Mouse (Mus musculus) brain, embryonic 14.5 days (tissue): ENCODE data around the gene Pafah2. TPM values are rescaled to one million over a fixed set of nuclear protein-coding genes. Genes with fewer than 3 reads are reported as not detected.

ENCODE experiments used
- DNase-seq: peaks from one replicate; pipeline ENCODE4 v3.0.0-alpha.2; 2011; ENCODE audit warnings: low read depth
- CTCF ChIP-seq: fragments of 200-500 bp; IDR thresholded peaks from 2 replicates; pipeline ENCODE4 v1.5.1; 2012; ENCODE audit warnings: inconsistent platforms, mild to moderate bottlenecking, moderate library complexity, borderline replicate concordance; ENCODE audit not compliant: insufficient read depth, insufficient read length; ENCODE audit errors: extremely low read depth
- POLR2A ChIP-seq: fragments of 200-500 bp; IDR thresholded peaks from 2 replicates; pipeline ENCODE4 v1.6.1; 2012; ENCODE audit warnings: mild to moderate bottlenecking, inconsistent platforms, borderline replicate concordance; ENCODE audit not compliant: poor library complexity, insufficient read depth, insufficient read length, severe bottlenecking; ENCODE audit errors: extremely low read depth
- polyA plus RNA-seq: library from polyadenylated mRNA; depleted of rRNA; stranded (reverse); fragments of >200 nt; gene quantifications from 2 replicates; pipeline ENCODE4 v1.2.3, GENCODE M21; 2012

The Pafah2 gene
- polyA plus RNA-seq, 1 experiment = 14.6 TPM

DNA sequence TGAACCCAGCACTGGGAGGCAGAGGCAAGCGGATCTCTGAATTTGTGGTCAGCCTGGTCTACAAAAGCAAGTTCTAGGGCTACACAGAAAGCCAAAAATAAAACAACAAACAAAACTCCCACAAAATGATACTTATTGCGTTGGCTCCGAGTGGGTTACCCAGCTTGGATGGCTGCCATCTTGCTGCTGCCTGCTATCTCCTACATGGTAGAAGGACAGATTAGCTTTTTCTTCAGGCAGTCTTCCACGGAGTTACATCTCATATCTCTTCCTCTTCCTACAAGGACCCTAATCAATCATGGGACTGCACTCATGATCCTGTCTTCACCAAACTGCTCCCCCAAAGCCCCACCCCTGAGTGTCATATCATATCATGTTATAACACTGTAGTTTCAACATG, 43.8 kb downstream of the Pafah2 start:
- TF ChIP-seq POLR2A (no peak), CTCF (no peak)
- no peak for DNase-seq

DNA sequence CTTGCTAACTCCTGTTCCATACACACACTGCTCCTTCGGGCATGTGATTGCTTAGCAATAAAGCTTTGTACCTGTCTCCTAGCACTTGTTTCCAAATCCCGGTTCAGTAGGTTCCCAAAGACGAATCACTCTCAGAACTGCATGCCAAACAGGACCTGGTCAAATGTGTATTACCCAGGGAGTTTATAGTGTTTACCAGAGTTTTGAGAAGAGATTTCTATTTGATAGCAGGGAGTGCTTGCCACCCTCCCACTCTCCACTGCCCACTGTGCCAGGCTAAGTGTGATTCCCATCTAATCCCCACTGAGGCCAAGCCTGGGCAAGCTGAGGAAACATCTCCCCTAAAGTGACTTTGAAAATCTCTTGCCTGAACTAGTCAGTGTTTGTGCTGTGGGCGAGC, 46.1 kb downstream of the Pafah2 start:
- no peak for TF ChIP-seq CTCF
- no peak for TF ChIP-seq POLR2A
- no peak for DNase-seq

DNA sequence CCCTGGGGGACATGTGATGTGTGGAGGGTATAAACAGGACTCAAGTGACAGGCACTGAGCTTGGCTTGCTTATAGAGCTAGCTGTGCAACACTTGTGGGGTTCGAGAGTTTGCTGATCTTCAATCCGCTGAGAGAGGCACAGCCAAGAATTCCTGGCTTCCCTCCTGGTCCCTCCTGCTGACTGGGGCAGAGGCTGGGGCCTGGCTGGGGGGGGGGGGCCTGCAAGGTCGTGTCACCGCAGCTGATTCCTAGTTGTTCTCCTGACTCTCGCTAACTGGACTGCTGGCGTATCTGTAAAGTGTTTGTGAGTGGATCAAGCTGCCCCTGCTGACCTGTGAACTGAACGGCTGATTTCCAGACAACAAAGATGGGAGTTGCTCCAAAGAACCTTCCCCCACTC, 47.5 kb downstream of the Pafah2 start:
- TF ChIP-seq CTCF (no peak), POLR2A (no peak)
- DNase-seq = no peak

DNA sequence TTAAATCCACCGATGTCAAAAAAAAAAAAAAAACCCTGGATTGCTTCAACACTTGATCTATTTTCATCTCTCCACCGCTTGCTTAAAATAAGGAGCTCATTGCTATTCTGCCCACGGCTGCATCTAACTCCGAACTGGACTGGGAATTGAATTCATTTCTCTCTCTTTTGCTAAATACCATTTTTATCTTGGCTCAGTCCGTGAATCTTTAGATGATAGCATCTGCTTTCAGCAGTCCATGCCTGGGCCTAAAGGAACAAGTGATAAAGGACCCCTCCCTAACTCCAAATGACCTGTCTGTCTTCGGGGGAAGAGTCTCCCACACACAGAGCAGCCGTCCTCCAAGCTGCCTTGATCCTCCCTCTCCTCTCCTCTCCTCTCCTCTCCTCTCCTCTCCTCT, 48.8 kb downstream of the Pafah2 start:
- DNase-seq = peak; percentile 80
- TF ChIP-seq CTCF (no peak), POLR2A (no peak)

DNA sequence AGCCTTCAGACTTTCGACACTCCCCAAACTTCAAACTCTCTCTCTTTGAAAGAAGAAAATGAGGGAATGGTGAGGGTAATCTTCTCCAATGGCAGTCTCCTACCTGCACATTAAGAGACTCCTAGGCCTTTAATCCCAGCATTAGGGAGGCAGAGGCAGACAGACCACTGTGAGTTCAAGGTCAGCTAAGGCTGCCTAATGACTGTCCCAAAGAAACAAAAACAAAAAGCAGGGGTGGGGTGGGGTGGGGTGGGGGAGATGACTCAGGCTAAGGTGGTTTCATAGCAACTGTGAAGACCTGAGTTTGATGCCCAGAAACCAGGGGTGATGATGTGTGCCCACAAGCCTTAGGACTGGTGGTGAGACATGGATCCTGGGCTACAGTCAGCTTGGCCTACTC, 49.4 kb downstream of the Pafah2 start:
- DNase-seq = no peak
- TF ChIP-seq CTCF (no peak), POLR2A (no peak)

DNA sequence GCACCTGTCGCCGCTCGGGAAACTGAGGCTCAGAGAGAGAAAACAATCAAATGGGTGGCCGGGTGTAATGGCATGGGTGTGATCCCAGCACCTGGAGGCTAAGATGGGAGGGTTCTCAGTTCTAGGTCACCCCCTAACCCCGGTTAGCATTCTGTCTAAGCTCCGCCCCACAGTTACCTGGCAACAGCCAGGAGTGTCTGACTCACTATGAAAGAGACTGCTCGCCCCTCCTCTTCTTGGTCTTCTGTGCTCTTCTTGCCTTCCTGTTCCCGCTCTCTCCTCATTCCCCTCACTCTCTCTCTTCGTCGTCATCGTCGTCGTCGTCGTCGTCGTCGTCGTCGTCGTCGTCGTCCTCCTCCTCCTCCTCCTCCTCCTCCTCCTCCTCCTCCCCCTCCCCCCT, 51.8 kb downstream of the Pafah2 start:
- TF ChIP-seq CTCF = no peak
- no peak for TF ChIP-seq POLR2A
- DNase-seq = no peak

DNA sequence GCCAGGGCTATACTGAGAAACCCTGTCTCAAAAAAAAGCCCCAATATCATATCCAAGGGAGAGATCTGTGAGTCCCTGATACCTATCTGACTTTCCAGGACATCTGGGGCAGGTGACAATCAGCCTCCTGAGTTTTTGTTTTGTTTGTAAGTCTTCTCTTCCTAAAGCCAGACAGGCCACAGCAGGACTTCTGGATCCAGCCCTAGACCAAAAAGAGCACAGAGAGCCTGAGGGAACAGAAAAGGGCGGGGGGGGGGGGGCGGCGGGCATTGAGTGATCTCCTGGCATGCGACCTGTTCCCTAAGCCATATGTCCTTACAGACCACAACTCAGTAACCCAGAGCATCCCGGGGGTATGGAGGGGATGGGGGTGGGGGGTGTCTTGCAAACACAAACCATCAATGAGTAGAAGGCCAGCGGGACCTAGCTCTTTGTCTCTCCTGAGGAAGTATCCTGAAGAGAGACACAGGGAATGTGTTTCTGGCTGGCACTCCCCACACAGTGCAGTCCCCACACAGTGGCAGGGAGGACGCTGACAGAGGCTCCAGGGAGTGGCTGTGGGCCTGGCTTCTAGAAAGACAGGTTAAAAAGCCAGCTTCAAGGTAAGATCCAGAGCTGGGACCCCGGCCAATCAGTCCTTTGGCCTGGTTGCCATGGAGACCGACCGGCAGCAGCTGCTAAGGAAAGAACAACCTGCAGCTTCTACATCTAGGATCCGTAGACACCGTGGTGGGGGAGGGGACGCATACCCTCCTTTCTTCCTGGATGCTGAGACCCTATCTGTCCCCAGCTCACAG, 53.7 kb downstream of the Pafah2 start:
- no peak for TF ChIP-seq CTCF
- no peak for TF ChIP-seq POLR2A
- peak; percentile 92 for DNase-seq

DNA sequence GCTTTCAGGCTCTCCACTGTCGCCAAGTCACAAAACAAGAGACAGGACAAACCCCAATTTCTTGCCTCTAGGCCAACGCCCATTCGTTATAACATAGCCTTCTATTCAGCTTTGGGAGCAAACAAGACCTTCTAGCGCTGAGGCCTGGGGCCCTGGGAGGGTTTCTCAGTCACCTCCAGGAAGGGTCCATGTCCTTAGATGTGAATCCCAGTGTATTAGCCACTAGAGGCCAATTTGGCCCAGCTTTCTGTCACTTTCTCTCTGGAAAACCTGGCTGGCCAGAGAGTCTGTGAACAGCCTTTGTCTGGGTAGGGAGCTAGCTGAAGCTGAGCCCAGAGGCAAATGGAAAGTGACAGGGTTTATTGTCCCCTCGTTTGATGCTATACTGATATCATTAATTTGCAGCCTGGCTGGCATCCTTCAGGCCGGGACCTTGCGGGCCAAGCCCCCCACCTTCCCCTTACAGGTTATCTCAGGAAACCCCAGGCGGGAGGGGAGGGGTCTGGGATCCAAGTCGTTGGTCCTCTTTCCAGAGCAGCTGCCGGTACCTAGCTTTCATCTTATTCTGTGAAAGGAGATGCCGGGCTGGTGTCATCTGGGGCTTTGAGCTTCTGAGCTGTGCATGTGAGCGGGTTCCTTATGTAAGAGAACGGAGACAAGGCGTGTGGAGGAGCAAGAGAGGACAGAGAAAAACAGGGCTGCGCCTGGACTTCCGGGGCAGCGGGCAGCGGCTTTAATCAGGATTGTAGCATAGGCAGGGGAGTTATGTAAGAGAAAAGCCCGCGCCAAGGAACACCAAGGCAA, 54.5 kb downstream of the Pafah2 start:
- DNase-seq = peak; percentile 81
- TF ChIP-seq CTCF = no peak
- TF ChIP-seq POLR2A = peak; percentile 5; the same call in 1 of the 2 replicates

DNA sequence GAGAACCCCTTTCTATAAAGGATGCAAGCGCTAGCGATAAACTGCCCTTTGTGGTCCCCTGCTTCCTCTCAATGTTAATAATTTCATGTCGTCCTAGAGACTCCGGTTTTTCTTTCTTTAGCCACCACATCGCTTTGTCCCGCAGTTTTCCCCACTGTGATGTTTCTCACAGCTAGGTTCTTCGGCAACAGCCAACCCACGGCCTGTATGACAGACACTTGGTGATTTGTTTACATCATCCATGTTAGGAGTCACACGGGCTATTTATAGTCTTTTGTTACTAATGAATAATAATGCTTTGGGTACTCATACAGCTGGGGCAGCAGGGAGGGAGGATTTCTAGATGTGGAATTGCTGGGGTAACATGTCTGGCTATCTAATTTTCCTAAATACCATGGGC, 55.4 kb downstream of the Pafah2 start:
- no peak for TF ChIP-seq CTCF
- TF ChIP-seq POLR2A = no peak
- DNase-seq = no peak

DNA sequence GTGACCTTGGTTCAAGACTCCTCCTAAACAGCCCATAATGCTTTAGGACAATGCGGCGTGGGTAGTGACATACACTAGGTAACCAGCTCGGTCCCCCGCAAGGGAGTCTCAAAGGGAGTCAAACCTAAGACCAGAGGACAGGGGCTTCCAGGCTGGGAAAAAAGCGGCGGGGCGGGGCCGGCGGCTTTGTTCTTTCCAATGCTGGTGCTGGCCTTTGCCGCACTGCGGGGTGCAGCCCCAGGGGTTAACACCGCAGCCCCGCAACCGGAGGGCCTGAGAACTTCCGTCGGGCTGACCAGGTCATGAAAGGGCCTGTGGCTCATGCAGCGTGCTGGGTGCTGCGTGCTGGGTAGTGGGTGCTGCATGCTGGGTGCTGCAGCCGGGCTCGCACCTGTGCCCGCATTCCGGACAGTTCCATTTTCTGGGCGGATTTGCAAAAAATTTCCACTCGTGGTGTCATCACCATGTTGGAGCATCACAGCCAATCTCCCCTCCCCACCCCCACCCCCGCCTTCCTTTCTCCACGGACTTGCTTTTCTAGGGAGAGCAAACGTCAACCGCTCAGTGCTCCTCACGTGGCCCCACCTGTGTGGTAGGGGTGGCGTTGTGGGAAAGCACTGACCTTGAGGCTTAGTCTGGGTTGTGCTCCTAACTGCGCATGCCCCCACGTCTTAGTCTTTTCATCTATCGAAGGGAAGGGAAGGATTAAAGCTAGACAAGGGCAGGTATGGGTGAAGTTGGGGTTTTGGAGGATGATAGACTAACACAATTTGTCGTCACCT, 57.7 kb downstream of the Pafah2 start:
- TF ChIP-seq POLR2A = no peak
- no peak for DNase-seq

DNA sequence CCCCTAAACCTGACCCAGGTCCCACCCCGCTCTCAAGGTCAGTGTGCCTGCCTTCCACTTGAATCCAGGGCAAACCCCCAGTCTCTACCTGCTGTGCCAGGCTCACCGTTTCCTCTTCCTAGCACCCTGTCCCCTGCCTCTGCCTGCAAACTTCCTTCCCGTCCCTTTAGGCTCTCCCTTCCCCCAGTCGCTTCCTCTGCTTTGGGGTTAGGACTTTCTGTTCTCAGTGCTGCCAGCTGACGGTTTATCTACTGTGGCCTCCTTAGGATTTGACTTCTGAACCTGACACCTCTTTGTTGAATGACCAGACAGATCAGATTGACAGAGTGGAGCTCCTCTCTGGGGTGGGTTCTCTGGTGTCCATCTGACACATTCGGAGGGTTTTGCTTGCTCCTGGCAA, 59.2 kb downstream of the Pafah2 start:
- no peak for DNase-seq

DNA sequence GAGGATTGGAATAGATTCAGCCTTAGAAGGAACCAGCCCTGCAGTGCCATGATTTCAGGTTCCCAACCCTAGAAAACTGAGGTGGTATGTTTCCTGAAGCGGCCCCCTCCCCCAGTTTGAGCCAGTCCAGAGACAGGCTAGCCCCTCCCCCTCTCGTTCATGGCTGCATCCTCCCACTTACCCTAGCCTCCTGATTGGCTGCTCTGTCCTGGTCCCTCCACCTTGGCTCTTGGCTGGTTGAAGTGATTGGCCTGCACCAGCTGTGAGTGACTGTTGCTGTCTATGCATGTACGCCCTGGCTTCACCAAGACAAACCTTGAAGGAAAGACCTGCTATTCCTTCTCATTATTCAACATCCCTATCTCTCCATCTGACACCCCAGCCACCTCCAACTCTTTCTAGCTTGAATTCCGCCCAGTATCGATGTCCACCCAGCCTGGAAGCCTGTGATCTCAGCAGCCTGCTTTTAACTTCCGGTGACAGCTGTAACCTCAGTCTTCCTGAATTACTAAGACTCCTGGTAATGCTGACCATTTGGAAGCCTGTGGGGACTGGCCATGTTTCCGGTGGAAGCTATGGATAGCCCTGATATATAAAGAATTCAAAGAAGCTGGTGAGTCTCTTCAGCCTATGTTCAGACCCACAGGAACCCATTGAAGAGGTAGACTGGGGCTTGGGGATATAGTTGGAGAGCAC, 61.2 kb downstream of the Pafah2 start:
- no peak for DNase-seq
- TF ChIP-seq POLR2A = no peak
- no peak for TF ChIP-seq CTCF

More for the DNA sequence above, 59.2 kb downstream of the Pafah2 start:
- TF ChIP-seq CTCF (no peak), POLR2A (no peak)
